Mouse (Mus musculus) embryonic fibroblast, embryonic 13.5 days (primary cell): ENCODE results near the gene Ctrc. TPM values are rescaled to one million over a fixed set of nuclear protein-coding genes. Genes with fewer than 3 reads are reported as not detected.

Experiments used
- H3K27ac ChIP-seq: 2 replicates; pipeline ENCODE4 v1.5.1; 2012; ENCODE audit warnings: low read length, control low read depth, inconsistent platforms; ENCODE audit not compliant: insufficient read depth
- H3K4me1 ChIP-seq: 2 replicates; pipeline ENCODE4 v1.6.1; 2011; ENCODE audit warnings: low read length; ENCODE audit not compliant: control insufficient read depth, insufficient read depth
- H3K4me3 ChIP-seq: 2 replicates; pipeline ENCODE4 v1.5.1; 2011; ENCODE audit warnings: mild to moderate bottlenecking, control low read depth, low read length; ENCODE audit not compliant: insufficient read depth
- CTCF ChIP-seq: IDR thresholded peaks from 2 replicates; pipeline ENCODE4 v1.5.1; 2011; ENCODE audit warnings: mild to moderate bottlenecking, control low read depth, low read length, moderate library complexity, borderline replicate concordance; ENCODE audit not compliant: insufficient read depth
- POLR2A ChIP-seq: IDR thresholded peaks from 2 replicates; pipeline ENCODE4 v1.6.1; 2011; ENCODE audit warnings: low read depth, mild to moderate bottlenecking, control low read depth, low read length, moderate library complexity
- polyA plus RNA-seq: library from polyadenylated mRNA; stranded (reverse); fragments of >200 nt; gene quantifications from 2 replicates; pipeline ENCODE4 v1.2.4, GENCODE M21; 2011; ENCODE audit warnings: low read depth; ENCODE audit not compliant: missing spikeins, insufficient read length

The Ctrc gene
- polyA plus RNA-seq, 1 experiment = not detected

- no peak for TF ChIP-seq POLR2A
- no peak for TF ChIP-seq CTCF
- Histone ChIP-seq H3K4me3 (no peak overlapping the region), H3K27ac (no peak overlapping the region), H3K4me1 (peaks cover 3% of the 10 kb centered on the region; the same call in 1 of the 2 replicates)
Measured at GRCm38 (mm10) chr4:141878621-141879020, 32.5 kb upstream of the Ctrc start.

GRCm38 (mm10) chr4:141875481-141876108, 29.4 kb upstream of the Ctrc start:
- no peak overlapping the region for H3K27ac ChIP-seq
- H3K4me1 ChIP-seq = peaks cover 3% of the 10 kb centered on the region; the same call in 1 of the 2 replicates
- no peak for TF ChIP-seq CTCF
- no peak for TF ChIP-seq POLR2A
- H3K4me3 ChIP-seq = peak overlapping the region; percentile 82; the same call in 1 of the 2 replicates

- peak within 1 kb of the TSS; percentile 82 for H3K4me3 ChIP-seq
- TF ChIP-seq POLR2A = peak; percentile 88
- no peak for TF ChIP-seq CTCF
- H3K27ac ChIP-seq = no peak within 1 kb of the TSS
- H3K4me1 ChIP-seq = peaks cover 3% of the 10 kb centered on the region; the same call in 1 of the 2 replicates
Measured at GRCm38 (mm10) chr4:141874601-141875460, 28.7 kb upstream of the Ctrc start, which contains the start of gene Efhd2. Gene Efhd2, minus strand, starts transcription at chr4:141874920.

GRCm38 (mm10) chr4:141874111-141874600, 28.0 kb upstream of the Ctrc start:
- Histone ChIP-seq H3K27ac (no peak overlapping the region), H3K4me1 (peaks cover 3% of the 10 kb centered on the region; the same call in 1 of the 2 replicates), H3K4me3 (peak overlapping the region; percentile 82)
- TF ChIP-seq CTCF (no peak), POLR2A (no peak)

- Histone ChIP-seq H3K4me1 (peaks cover 3% of the 10 kb centered on the region; the same call in 1 of the 2 replicates), H3K4me3 (peak overlapping the region; percentile 82; the same call in 1 of the 2 replicates), H3K27ac (no peak overlapping the region)
- no peak for TF ChIP-seq POLR2A
- TF ChIP-seq CTCF = no peak
Measured at GRCm38 (mm10) chr4:141872977-141873376, 26.8 kb upstream of the Ctrc start.

GRCm38 (mm10) chr4:141871909-141872308, 25.8 kb upstream of the Ctrc start:
- no peak overlapping the region for H3K27ac ChIP-seq
- no peak overlapping the region for H3K4me3 ChIP-seq
- TF ChIP-seq CTCF = no peak
- no peak for TF ChIP-seq POLR2A
- peaks cover 10% of the 10 kb centered on the region for H3K4me1 ChIP-seq

- no peak overlapping the region for H3K27ac ChIP-seq
- TF ChIP-seq CTCF (no peak), POLR2A (no peak)
Measured at GRCm38 (mm10) chr4:141871333-141871725, 25.2 kb upstream of the Ctrc start.

GRCm38 (mm10) chr4:141870666-141871332, 24.6 kb upstream of the Ctrc start:
- no peak for TF ChIP-seq CTCF
- no peak for TF ChIP-seq POLR2A
- H3K4me3 ChIP-seq = no peak overlapping the region
- H3K27ac ChIP-seq = no peak overlapping the region
- peaks cover 10% of the 10 kb centered on the region for H3K4me1 ChIP-seq

More at GRCm38 (mm10) chr4:141871333-141871725, 25.2 kb upstream of the Ctrc start:
- Histone ChIP-seq H3K4me3 (no peak overlapping the region), H3K4me1 (peaks cover 10% of the 10 kb centered on the region)

GRCm38 (mm10) chr4:141869436-141870215, 23.5 kb upstream of the Ctrc start:
- no peak for TF ChIP-seq POLR2A
- no peak for TF ChIP-seq CTCF
- no peak overlapping the region for H3K4me3 ChIP-seq
- H3K4me1 ChIP-seq = peaks cover 7% of the 10 kb centered on the region; the same call in 1 of the 2 replicates
- H3K27ac ChIP-seq = 0 out of 2 replicates have a peak overlapping the region, but pooled peaks have one; percentile 15
